Mouse (Mus musculus) liver, adult 2 months (tissue): Measurements from ENCODE around the gene Sorcs1.

Source experiments
- CTCF ChIP-seq: fragments of 200-500 bp; IDR thresholded peaks from 2 replicates; pipeline ENCODE4 v1.5.1; 2011; ENCODE audit warnings: low read depth, low read length, control low read depth
- POLR2A ChIP-seq: fragments of 200-500 bp; IDR thresholded peaks from 2 replicates; pipeline ENCODE4 v1.6.1; 2011; ENCODE audit warnings: low read length, control low read depth; ENCODE audit not compliant: insufficient read depth; ENCODE audit errors: extremely low read depth

- TF ChIP-seq CTCF (no peak), POLR2A (no peak)
Observed at GRCm38 (mm10) chr19:50336751-50337150, 341.7 kb downstream of the Sorcs1 start.
